Mouse (Mus musculus) midbrain, embryonic 14.5 days (tissue): ENCODE results near the gene Mydgf. TPM values are rescaled to one million over a fixed set of nuclear protein-coding genes. Genes with fewer than 3 reads are reported as not detected.

Source experiments
- ATAC-seq: fragments of 200-750 bp; cut with Nextera tagmentation; 2 replicates; pipeline ENCODE4 v1.8.0; 2017; ENCODE audit warnings: moderate number of reproducible peaks, moderate library complexity; ENCODE audit not compliant: low FRiP score, low TSS enrichment
- DNase-seq: peaks from one replicate; pipeline ENCODE4 v3.0.0-alpha.2; 2015
- H3K27ac ChIP-seq: fragments of 300-500 bp; sonication (generic); replicated peaks from 2 replicates; pipeline ENCODE4 v1.5.1; 2014; ENCODE audit warnings: mild to moderate bottlenecking, low read depth, low read length, moderate library complexity
- H3K27me3 ChIP-seq: fragments of 300-500 bp; sonication (generic); 2 replicates; pipeline ENCODE4 v1.6.1; 2014; ENCODE audit warnings: low read length, control low read depth, mixed read lengths; ENCODE audit not compliant: control insufficient read depth, insufficient read depth
- H3K36me3 ChIP-seq: fragments of 300-500 bp; sonication (generic); 2 replicates; pipeline ENCODE4 v1.6.1; 2014; ENCODE audit warnings: low read length, control low read depth; ENCODE audit not compliant: control insufficient read depth, insufficient read depth
- H3K4me1 ChIP-seq: fragments of 300-500 bp; sonication (generic); 2 replicates; pipeline ENCODE4 v1.6.1; 2014; ENCODE audit warnings: mild to moderate bottlenecking, antibody characterized with exemption, low read length, control low read depth; ENCODE audit not compliant: control insufficient read depth, insufficient read depth
- H3K4me2 ChIP-seq: fragments of 300-500 bp; sonication (generic); 2 replicates; pipeline ENCODE4 v1.6.1; 2014; ENCODE audit warnings: mild to moderate bottlenecking, low read length, moderate library complexity
- H3K4me3 ChIP-seq: fragments of 300-500 bp; sonication (generic); replicated peaks from 2 replicates; pipeline ENCODE4 v1.5.1; 2014; ENCODE audit warnings: low read depth, low read length
- H3K9ac ChIP-seq: fragments of 300-500 bp; sonication (generic); replicated peaks from 2 replicates; pipeline ENCODE4 v1.6.1; 2014; ENCODE audit warnings: mild to moderate bottlenecking, low read length, moderate library complexity
- H3K9me3 ChIP-seq: fragments of 300-500 bp; sonication (generic); 2 replicates; pipeline ENCODE4 v1.6.1; 2016; ENCODE audit warnings: low read length, control low read depth, mixed read lengths; ENCODE audit not compliant: control insufficient read depth
- WGBS: fragments of 180-500 bp; shearing (Covaris S2); extraction: QIAGEN DNeasy Blood & Tissue Kit; methylation state at CpG from one replicate; pipeline ENCODE4 v1.1.7; 2014; 5-methylcytosine and 5-hydroxymethylcytosine counted together
- microRNA-seq: library from miRNA; unstranded; fragments of <30 nt; microRNA quantifications from one replicate; pipeline ENCODE4, GENCODE M21; 2016
- polyA plus RNA-seq: library from polyadenylated mRNA; unstranded; fragments of >200 nt; fragmentation: Nextera tagmentation; extraction: Ambion mirVana; gene quantifications from 2 replicates; pipeline ENCODE4 v1.2.1, GENCODE M21; 2014

The Mydgf gene
- polyA plus RNA-seq, 1 experiment from 2014 or later, result 55.1 TPM

GRCm38 (mm10) chr17:56133457-56134363, 50.0 kb downstream of the Mydgf start:
- WGBS, result 20% methylated on average over 20 of the region's 21 CpGs
- ATAC-seq (no peak), DNase-seq (no peak)
- Histone ChIP-seq H3K27me3 (peaks cover 5% of the 10 kb centered on the region; the same call in 1 of the 2 replicates), H3K27ac (no peak overlapping the region), H3K4me3 (no peak overlapping the region), H3K4me1 (peaks cover 24% of the 10 kb centered on the region), H3K9ac (no peak overlapping the region), H3K36me3 (peaks cover 29% of the 10 kb centered on the region), H3K4me2 (peak overlapping the region; percentile 33), H3K9me3 (no peaks in the 10 kb centered on the region)

DNA sequence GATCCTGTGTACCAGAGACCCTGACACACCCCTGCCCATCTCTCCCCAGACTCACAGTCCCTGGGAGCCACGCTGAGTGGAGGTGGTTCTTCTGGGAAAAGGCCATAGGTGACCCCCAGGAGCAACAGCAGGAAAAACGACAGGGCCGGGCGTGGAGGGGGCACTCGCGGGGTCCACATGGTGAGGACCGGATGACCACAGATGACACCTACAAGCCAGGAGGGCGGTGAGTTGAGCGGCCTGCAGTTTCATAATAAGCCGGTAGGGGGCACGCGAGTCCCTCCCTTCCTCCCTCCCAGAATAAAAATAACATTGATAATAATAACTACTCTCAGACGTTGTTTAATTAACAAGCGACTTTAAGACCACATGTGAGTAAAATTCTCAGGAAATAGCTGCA, 51.1 kb downstream of the Mydgf start:
- H3K36me3 ChIP-seq, result peaks cover 36% of the 10 kb centered on the region
- H3K27ac ChIP-seq, result no peak overlapping the region
- WGBS, result 5% methylated on average over 14 of the region's 14 CpGs
- peak; percentile 9; the same call in 1 of the 2 replicates for ATAC-seq
- H3K4me2 ChIP-seq, result no peak overlapping the region
- H3K4me3 ChIP-seq, result no peak overlapping the region
- no peaks in the 10 kb centered on the region for H3K9me3 ChIP-seq
- peak; percentile 71 for DNase-seq
- peaks cover 5% of the 10 kb centered on the region; the same call in 1 of the 2 replicates for H3K27me3 ChIP-seq
- H3K9ac ChIP-seq, result no peak overlapping the region
- H3K4me1 ChIP-seq, result peaks cover 13% of the 10 kb centered on the region

DNA sequence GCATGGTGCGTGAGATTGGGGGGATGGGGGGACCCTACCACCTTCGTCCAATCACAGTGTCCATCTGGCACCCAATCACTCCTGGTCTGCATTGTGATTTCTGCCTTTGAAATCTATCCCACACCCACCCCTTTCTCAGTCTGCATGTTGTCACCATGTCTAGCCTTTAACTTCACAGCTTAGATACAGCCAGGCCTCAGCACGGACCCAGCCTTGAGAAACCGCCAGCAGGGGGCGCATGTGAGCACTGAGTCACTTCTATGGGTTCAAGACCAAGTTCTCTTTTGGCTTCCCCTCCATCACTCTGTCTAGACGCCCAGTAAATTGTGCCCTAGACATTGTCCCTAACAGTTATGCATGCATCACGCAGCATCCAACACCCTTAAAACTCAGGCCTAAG, 51.9 kb downstream of the Mydgf start:
- Histone ChIP-seq H3K27me3 (peaks cover 5% of the 10 kb centered on the region; the same call in 1 of the 2 replicates), H3K4me3 (no peak overlapping the region), H3K4me2 (no peak overlapping the region), H3K9me3 (no peaks in the 10 kb centered on the region), H3K27ac (no peak overlapping the region), H3K4me1 (peaks cover 7% of the 10 kb centered on the region; the same call in 1 of the 2 replicates), H3K9ac (no peak overlapping the region), H3K36me3 (peaks cover 45% of the 10 kb centered on the region)
- WGBS, result 41% methylated on average over 7 of the region's 7 CpGs
- ATAC-seq (peak; percentile 28; the same call in 1 of the 2 replicates), DNase-seq (peak; percentile 80)

DNA sequence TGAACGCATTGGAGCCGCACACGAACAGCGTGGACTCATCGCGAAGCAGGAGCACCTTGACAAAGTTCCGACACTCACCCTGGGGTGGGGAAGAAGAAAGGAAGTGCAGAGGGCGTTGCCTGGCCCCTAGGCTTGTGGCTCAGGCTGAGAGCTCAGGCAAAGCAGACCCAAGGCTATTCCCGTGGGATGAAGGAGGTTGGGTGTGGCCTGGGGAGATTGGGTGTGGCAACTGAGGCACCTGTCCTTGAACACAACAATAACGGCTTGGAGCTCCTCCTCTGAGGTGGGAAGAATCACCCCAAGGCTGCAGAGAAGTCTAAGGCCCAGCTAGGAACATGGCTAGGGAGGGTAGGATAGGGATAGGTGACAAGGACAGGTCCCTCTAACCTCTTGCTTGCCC, 52.6 kb downstream of the Mydgf start:
- H3K9me3 ChIP-seq, result no peaks in the 10 kb centered on the region
- ATAC-seq (no peak), DNase-seq (no peak)
- H3K4me3 ChIP-seq, result no peak overlapping the region
- H3K36me3 ChIP-seq, result peaks cover 51% of the 10 kb centered on the region
- peaks cover 7% of the 10 kb centered on the region; the same call in 1 of the 2 replicates for H3K4me1 ChIP-seq
- 93% methylated on average over 10 of the region's 10 CpGs for WGBS
- H3K27me3 ChIP-seq, result peaks cover 5% of the 10 kb centered on the region; the same call in 1 of the 2 replicates
- H3K27ac ChIP-seq, result no peak overlapping the region
- H3K9ac ChIP-seq, result no peak overlapping the region
- H3K4me2 ChIP-seq, result no peak overlapping the region

GRCm38 (mm10) chr17:56128246-56128645, 55.5 kb downstream of the Mydgf start:
- no peak overlapping the region for H3K4me2 ChIP-seq
- no peak overlapping the region for H3K27ac ChIP-seq
- peaks cover 3% of the 10 kb centered on the region; the same call in 1 of the 2 replicates for H3K4me1 ChIP-seq
- no peak overlapping the region for H3K9ac ChIP-seq
- no peak for DNase-seq
- H3K4me3 ChIP-seq, result no peak overlapping the region
- H3K9me3 ChIP-seq, result 0 out of 2 replicates have a peak, but pooled peaks cover under 1% of the 10 kb centered on the region
- peaks cover 12% of the 10 kb centered on the region for H3K27me3 ChIP-seq
- peaks cover 69% of the 10 kb centered on the region for H3K36me3 ChIP-seq
- ATAC-seq, result no peak
- 86% methylated on average over 15 of the region's 15 CpGs for WGBS

- DNase-seq (no peak), ATAC-seq (no peak)
- Histone ChIP-seq H3K27me3 (peaks cover 19% of the 10 kb centered on the region), H3K4me1 (no peaks in the 10 kb centered on the region), H3K36me3 (peaks cover 69% of the 10 kb centered on the region), H3K9me3 (peaks cover 12% of the 10 kb centered on the region), H3K4me3 (no peak overlapping the region), H3K9ac (no peak overlapping the region), H3K4me2 (no peak overlapping the region), H3K27ac (no peak overlapping the region)
- WGBS, result 77% methylated on average over 11 of the region's 11 CpGs
Measured at GRCm38 (mm10) chr17:56126175-56126574, 57.5 kb downstream of the Mydgf start.

Small RNA genes within 50 kb of the gene (microRNA-seq; reads per million reads assigned to microRNA genes)
- gene Gm44397, result not detected

Other genes with a start within 250 kb of the Mydgf start
- gene Zfp119b, start 234.4 kb downstream of the Mydgf start, polyA plus RNA-seq, result 10.7 and 13.4 TPM in 2 replicates
- 6.6 and 9.6 TPM in 2 replicates for gene Ebi3, start 231.3 kb downstream of the Mydgf start, polyA plus RNA-seq
- gene Yju2, start 224.8 kb downstream of the Mydgf start, polyA plus RNA-seq, result 20.0 and 21.4 TPM in 2 replicates
- 178 and 209 TPM in 2 replicates for gene Shd, start 213.5 kb downstream of the Mydgf start, polyA plus RNA-seq
- gene Fsd1, start 197.4 kb downstream of the Mydgf start, polyA plus RNA-seq, result 141 and 188 TPM in 2 replicates
- gene Stap2, start 178.3 kb downstream of the Mydgf start, polyA plus RNA-seq, result 5.1 and 5.5 TPM in 2 replicates
- 164 and 169 TPM in 2 replicates for gene Mpnd, start 178.2 kb downstream of the Mydgf start, polyA plus RNA-seq
- 96.2 and 96.3 TPM in 2 replicates for gene Sh3gl1, start 147.3 kb downstream of the Mydgf start, polyA plus RNA-seq
- 3.3 and 4.8 TPM in 2 replicates for gene Chaf1a, start 143.5 kb downstream of the Mydgf start, polyA plus RNA-seq
- 74.9 and 79.5 TPM in 2 replicates for gene Ubxn6, start 108.9 kb downstream of the Mydgf start, polyA plus RNA-seq
- gene Hdgfl2, start 104.3 kb downstream of the Mydgf start, polyA plus RNA-seq, result 106 and 113 TPM in 2 replicates
- 0.13 TPM in 2 replicates for gene Plin4, start 74.1 kb downstream of the Mydgf start, polyA plus RNA-seq
- gene Plin5, start 66.3 kb downstream of the Mydgf start, polyA plus RNA-seq, result 0.55 and 1.0 TPM in 2 replicates
- gene Lrg1, start 61.9 kb downstream of the Mydgf start, polyA plus RNA-seq, result 0.15 and 0.34 TPM in 2 replicates
- 16.4 and 18.2 TPM in 2 replicates for gene Sema6b, start 43.6 kb downstream of the Mydgf start, polyA plus RNA-seq
- 8.5 and 10.5 TPM in 2 replicates for gene Tnfaip8l1, start 21.4 kb downstream of the Mydgf start, polyA plus RNA-seq
- gene Dpp9, start 35.0 kb upstream of the Mydgf start, polyA plus RNA-seq, result 22.3 and 26.7 TPM in 2 replicates
- gene Fem1a, start 72.9 kb upstream of the Mydgf start, polyA plus RNA-seq, result 16.9 and 21.4 TPM in 2 replicates
- 0.78 and 1.6 TPM in 2 replicates for gene Ticam1, start 92.9 kb upstream of the Mydgf start, polyA plus RNA-seq
- 6.4 and 11.6 TPM in 2 replicates for gene Plin3, start 109.0 kb upstream of the Mydgf start, polyA plus RNA-seq
- gene Arrdc5, start 116.4 kb upstream of the Mydgf start, polyA plus RNA-seq, result not detected in 2 replicates
- gene Uhrf1, start 119.4 kb upstream of the Mydgf start, polyA plus RNA-seq, result 11.3 and 21.5 TPM in 2 replicates
- gene Kdm4b, start 142.1 kb upstream of the Mydgf start, polyA plus RNA-seq, result 72.4 and 78.9 TPM in 2 replicates